Mouse (Mus musculus): ENCODE measurements around the gene Hdac9. TPM values are rescaled to one million over a fixed set of nuclear protein-coding genes. Genes with fewer than 3 reads are reported as not detected.

Hdac9 gene
- polyA plus RNA-seq, 1 experiment from 2014 or later: 0.45 TPM

DNA sequence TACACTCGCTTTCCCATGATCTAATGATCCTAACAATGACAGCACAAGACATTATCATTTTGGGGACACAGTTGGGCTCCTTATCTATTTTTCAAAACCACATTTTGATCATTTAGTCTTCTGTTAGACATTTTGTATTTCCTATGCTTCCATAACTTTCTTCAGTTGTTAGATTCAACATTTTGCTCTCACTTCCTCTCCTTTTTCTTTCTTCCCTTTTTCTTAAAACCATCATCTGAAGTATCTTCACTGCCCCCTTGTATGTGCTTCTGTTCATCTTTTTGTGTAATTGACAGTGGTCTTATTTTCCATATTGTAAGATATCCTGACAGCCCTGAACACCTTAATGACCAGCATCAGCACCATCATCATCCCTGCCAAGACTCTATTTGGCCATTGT lies 725.6 kb downstream of the Hdac9 start:
- TF ChIP-seq CTCF (IDR thresholded peaks at IDR 0.05): no peak
- CTCF ChIA-PET: no interaction called here
- POLR2A ChIA-PET: no interaction called here
- H3K27me3 ChIP-seq: no peaks in the 10 kb centered on the region
- ATAC-seq (no peak), DNase-seq (ENCODE audit: low read depth, low spot score) (no peak)
- in situ Hi-C loops (cut with MboI; ENCODE audit: low pct_unique_long_range_greater_than_20kb): no loop called here

DNA sequence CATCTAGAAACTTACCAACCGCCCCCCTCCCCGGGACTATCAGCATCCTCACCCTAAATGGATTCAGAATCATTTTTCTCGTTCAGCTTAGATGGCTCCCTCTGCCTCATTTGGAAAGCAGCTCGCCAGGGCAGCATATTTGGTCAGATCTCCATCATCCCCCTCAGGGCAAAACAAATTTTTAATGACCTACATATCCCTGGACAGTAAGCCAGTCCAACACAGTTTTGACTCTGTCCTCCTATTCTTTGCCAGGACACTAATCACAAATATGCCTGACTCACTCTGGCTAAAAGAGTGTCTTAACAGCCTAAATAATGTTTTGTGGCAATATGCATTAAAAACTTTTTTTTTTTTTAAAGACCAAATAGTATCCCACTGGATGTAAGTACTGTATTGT lies 738.0 kb downstream of the Hdac9 start:
- DNase-seq (ENCODE audit: low read depth, low spot score): no peak
- H3K27me3 ChIP-seq: no peaks in the 10 kb centered on the region
- in situ Hi-C loops (cut with MboI; ENCODE audit: low pct_unique_long_range_greater_than_20kb): no loop called here
- CTCF ChIA-PET: no interaction called here
- POLR2A ChIA-PET: no interaction called here
- no peak for TF ChIP-seq CTCF (IDR thresholded peaks at IDR 0.05)
- ATAC-seq: no peak

DNA sequence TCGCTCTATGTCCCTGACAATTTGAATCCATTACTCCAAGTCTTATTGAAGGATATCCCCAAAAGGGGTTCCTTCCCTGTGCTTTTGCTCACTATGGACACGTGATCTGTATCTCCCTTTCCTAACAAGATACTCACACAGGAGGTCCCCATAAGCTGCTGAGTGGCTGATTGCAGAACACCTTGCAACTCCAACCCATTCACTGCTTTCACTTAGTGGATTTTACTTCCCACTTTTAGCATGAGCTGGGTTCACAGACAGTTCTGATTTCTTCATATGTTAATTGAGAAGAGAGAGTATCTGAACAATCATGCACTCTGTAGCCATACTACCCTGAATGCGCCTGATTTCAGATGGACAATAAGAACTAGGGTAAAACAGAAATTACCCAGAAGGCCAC lies 740.1 kb downstream of the Hdac9 start:
- TF ChIP-seq CTCF (IDR thresholded peaks at IDR 0.05): no peak
- POLR2A ChIA-PET: no interaction called here

DNA sequence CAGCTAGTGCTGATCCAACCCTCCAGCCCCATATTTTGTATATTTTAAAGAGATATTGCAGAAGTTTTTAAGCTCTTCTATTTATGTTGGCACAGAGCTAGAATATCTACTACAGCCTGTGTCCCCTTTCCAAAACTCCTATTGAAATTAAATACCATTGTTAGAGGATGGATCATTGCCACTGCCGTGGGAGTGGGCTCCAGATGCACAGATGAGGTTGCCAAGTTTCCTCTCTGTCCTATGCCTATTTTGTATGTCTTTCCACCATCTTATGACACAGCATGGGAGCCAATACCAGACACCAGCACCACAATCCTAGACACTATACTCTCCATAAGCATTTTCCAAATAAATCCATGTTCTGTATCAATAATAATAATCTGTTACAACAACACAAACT lies 743.9 kb downstream of the Hdac9 start:
- no peaks in the 10 kb centered on the region for H3K27me3 ChIP-seq
- TF ChIP-seq CTCF (IDR thresholded peaks at IDR 0.05): no peak
- ChIA-PET POLR2A (interaction anchor here (0.6 kb wide), 1 partner anchor 12 kb away, joined by 3 read pairs; no protein-coding TSS in a partner anchor), CTCF (interaction anchor here (1.5 kb wide), 1 partner anchor 13 kb away, joined by 4 read pairs; no protein-coding TSS in a partner anchor)
- DNase-seq (ENCODE audit: low read depth, low spot score) (no peak), ATAC-seq (no peak)
- in situ Hi-C loops (cut with MboI; ENCODE audit: low pct_unique_long_range_greater_than_20kb): no loop called here

More for the DNA sequence above, 740.1 kb downstream of the Hdac9 start:
- ATAC-seq: no peak
- in situ Hi-C loops (cut with MboI; ENCODE audit: low pct_unique_long_range_greater_than_20kb): no loop called here
- CTCF ChIA-PET: no interaction called here
- DNase-seq (ENCODE audit: low read depth, low spot score): no peak
- no peaks in the 10 kb centered on the region for H3K27me3 ChIP-seq

DNA sequence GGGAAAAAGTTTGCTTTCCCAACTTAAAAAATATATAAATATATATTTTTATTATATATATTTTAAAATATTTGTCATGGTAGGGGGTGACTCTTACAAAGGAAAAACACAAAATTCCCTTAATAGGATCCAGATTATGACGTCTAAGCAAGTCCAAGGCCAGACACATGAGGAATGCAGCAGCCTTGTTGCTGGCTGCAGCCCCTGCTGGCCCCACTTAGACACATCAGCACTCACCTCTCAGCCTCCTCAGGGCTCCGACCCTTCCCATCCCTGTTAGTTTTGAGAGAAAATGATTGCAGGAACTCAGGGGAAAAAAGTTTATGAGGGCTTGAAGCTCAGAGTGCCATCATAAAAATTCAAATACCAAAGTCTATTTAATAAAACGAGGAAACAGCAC lies 746.3 kb downstream of the Hdac9 start:
- H3K27me3 ChIP-seq: no peaks in the 10 kb centered on the region
- no peak for TF ChIP-seq CTCF (IDR thresholded peaks at IDR 0.05)
- POLR2A ChIA-PET: no interaction called here
- DNase-seq (ENCODE audit: low read depth, low spot score) (no peak), ATAC-seq (no peak)
- in situ Hi-C loops (cut with MboI; ENCODE audit: low pct_unique_long_range_greater_than_20kb): no loop called here
- CTCF ChIA-PET: no interaction called here

DNA sequence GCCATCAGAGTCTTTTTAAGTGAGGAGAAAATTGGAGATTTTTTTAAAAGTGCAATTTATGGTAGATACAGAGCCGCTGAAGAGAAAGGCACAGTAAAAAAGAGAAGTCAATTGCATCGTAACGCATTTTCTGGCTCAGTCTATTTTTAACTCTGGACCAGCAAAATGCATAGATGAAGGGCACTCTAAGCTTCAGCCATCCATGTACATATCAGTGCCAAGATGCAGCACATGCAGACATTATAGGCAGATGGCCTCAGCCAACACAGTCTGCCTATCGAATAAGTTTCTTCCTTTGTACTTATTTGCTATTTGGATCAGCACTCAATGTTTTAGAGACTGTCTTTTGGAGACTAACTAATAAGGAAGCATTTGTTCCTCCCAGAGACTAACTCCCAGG lies 751.2 kb downstream of the Hdac9 start:
- no peak for TF ChIP-seq CTCF (IDR thresholded peaks at IDR 0.05)
- in situ Hi-C loops (cut with MboI; ENCODE audit: low pct_unique_long_range_greater_than_20kb): no loop called here
- CTCF ChIA-PET: no interaction called here

DNA sequence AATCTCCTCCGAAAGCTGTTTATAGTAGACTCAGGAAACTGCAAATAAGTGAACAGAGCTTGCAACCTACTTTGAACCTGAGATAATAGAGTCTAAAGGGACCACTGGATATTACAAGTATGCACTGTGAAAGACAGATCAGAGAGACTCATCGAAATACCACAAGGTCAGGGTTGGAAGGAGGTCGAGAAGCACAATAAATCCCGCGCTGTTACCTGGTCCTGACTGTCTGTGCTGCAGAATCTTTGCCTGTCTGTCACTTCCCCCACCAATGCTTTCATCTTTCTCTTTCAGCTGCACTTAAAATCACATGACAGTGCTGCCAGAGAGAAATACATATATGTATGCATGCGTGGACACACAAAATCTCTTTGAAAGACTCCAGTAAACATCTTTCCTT lies 760.6 kb downstream of the Hdac9 start:
- CTCF ChIA-PET: no interaction called here
- H3K27me3 ChIP-seq: no peaks in the 10 kb centered on the region
- DNase-seq (ENCODE audit: low read depth, low spot score) (no peak), ATAC-seq (no peak)
- no peak for TF ChIP-seq CTCF (IDR thresholded peaks at IDR 0.05)
- POLR2A ChIA-PET: no interaction called here
- in situ Hi-C loops (cut with MboI; ENCODE audit: low pct_unique_long_range_greater_than_20kb): no loop called here

More for the DNA sequence above, 751.2 kb downstream of the Hdac9 start:
- DNase-seq (ENCODE audit: low read depth, low spot score) (no peak), ATAC-seq (no peak)
- H3K27me3 ChIP-seq: no peaks in the 10 kb centered on the region
- POLR2A ChIA-PET: no interaction called here

DNA sequence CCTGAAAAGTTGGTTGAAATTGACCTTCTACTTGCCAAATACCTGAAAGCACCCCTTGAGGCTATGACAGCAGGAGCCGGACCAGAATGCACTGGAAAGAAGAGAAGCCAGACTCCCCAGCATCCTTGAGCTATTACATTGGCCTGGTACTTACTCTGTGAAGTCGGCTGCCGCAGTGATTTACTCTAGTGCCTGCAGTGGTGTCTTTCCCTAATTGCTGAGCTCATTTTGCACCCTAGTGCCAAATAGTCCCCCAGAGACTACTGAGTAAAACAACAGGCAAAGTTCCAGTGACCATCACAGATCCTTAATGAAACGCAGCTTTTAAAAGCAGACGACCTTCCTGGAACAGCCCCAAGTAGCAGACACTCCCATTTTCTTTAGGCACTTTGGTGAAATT lies 761.2 kb downstream of the Hdac9 start:
- H3K27me3 ChIP-seq: no peaks in the 10 kb centered on the region
- in situ Hi-C loops (cut with MboI; ENCODE audit: low pct_unique_long_range_greater_than_20kb): no loop called here
- ChIA-PET POLR2A (no interaction called here), CTCF (no interaction called here)
- DNase-seq (ENCODE audit: low read depth, low spot score) (no peak), ATAC-seq (no peak)
- no peak for TF ChIP-seq CTCF (IDR thresholded peaks at IDR 0.05)

DNA sequence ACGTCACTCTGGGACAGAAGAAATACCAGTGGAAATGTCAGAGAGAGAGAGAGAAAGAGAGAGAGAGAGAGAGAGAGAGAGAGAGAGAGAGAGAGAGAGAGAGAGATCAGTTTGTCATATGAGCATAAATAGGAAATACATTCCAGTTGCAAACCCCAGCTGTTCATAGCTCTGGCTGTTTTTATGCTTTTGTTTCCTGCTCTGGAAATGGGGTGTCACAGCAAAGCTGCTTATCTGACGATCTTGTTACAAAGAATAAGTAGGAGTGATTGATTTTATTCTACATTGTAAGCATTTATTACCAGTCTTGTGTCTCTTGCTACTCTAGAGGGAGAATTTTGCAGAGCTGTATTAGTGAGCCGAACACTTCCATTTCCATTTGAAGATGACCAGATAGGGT lies 762.1 kb downstream of the Hdac9 start:
- POLR2A ChIA-PET: no interaction called here
- TF ChIP-seq CTCF (IDR thresholded peaks at IDR 0.05): no peak
- in situ Hi-C loops (cut with MboI; ENCODE audit: low pct_unique_long_range_greater_than_20kb): no loop called here
- ATAC-seq (no peak), DNase-seq (ENCODE audit: low read depth, low spot score) (no peak)
- H3K27me3 ChIP-seq: no peaks in the 10 kb centered on the region
- CTCF ChIA-PET: no interaction called here

DNA sequence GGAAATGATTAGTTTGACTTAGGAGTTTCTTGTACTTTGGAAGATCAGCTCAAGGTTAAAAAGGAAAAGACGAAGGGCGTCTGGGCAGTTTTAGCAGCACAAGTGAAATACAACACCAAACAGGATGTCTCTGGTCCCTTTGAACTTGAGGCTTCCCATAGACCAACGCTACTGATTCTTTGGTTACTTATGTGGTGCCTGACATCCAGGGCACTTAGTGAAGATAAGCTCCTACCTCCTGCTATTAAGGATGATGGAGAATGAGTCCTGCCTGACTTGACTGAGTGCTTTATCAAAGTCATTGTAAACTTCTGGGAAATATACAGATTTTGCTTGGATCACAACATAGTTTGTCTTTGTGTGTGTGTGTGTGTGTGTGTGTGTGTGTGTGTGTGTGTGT lies 765.6 kb downstream of the Hdac9 start:
- H3K27me3 ChIP-seq: no peaks in the 10 kb centered on the region
- DNase-seq (ENCODE audit: low read depth, low spot score) (no peak), ATAC-seq (no peak)
- CTCF ChIA-PET: no interaction called here
- no peak for TF ChIP-seq CTCF (IDR thresholded peaks at IDR 0.05)
- POLR2A ChIA-PET: no interaction called here
- in situ Hi-C loops (cut with MboI; ENCODE audit: low pct_unique_long_range_greater_than_20kb): no loop called here

DNA sequence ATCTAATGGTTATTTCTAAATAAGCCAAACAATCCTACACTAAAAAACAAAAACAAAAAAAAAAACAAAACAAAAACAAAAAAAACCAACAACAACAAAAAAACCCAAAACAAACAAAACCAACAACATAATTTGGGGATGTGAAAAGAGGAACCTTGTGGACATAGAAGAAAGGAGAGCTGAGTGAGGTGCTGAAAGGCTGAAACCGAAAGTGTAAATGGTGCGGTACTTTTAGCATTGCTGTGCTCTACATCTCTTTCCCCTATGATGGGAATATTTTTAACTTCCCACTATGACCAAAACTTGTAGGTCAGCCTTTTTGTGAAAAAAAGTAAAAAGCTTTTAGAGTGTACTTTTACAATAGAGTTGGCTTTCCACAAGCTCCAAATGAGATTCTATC lies 774.2 kb downstream of the Hdac9 start:
- POLR2A ChIA-PET: no interaction called here
- in situ Hi-C loops (cut with MboI; ENCODE audit: low pct_unique_long_range_greater_than_20kb): no loop called here

DNA sequence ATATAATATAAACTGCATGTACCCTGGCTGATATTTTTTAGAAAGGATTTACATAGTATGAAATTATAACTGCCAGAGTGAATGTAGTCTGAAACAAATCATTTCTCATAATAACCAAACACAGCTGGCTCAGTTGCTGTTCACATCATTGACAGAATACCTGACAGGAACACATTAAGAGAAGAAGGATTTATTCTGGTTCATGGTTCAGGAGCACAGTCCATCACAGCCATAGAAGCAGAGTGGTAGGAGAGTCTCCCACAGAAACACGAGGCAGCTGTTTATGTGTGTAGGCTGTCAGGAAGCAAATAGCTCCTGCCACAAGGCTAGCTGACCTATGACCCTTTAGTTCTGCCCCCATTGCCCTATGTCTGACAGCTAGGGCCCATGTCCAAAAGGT lies 803.6 kb downstream of the Hdac9 start:
- CTCF ChIA-PET: interaction anchor here (1.3 kb wide), 1 partner anchor 14 kb away, joined by 3 read pairs; no protein-coding TSS in a partner anchor
- TF ChIP-seq CTCF (IDR thresholded peaks at IDR 0.05): no peak
- in situ Hi-C loops (cut with MboI; ENCODE audit: low pct_unique_long_range_greater_than_20kb): no loop called here
- POLR2A ChIA-PET: no interaction called here
- no peaks in the 10 kb centered on the region for H3K27me3 ChIP-seq
- no peak for ATAC-seq
- DNase-seq (ENCODE audit: low read depth, low spot score): no peak

More for the DNA sequence above, 774.2 kb downstream of the Hdac9 start:
- TF ChIP-seq CTCF (IDR thresholded peaks at IDR 0.05): no peak
- no peaks in the 10 kb centered on the region for H3K27me3 ChIP-seq
- CTCF ChIA-PET: no interaction called here
- ATAC-seq (no peak), DNase-seq (ENCODE audit: low read depth, low spot score) (no peak)

All from Patski (cell line).